Mouse (Mus musculus): ENCODE data around the gene Col26a1.

GRCm38 (mm10) chr5:136923751-136924478, 40.9 kb upstream of the Col26a1 start:
- TF ChIP-seq POLR2A (IDR thresholded peaks at IDR 0.05; ENCODE audit: low read depth, low read length) = no peak
- TF ChIP-seq CTCF (IDR thresholded peaks at IDR 0.05; ENCODE audit: extremely low read depth, insufficient read length, insufficient replicate concordance, low read depth, low read length) = no peak

Measured in small intestine, adult 2 months (tissue).